Mouse (Mus musculus): Measurements from ENCODE around the gene Cdc34. TPM values are rescaled to one million over a fixed set of nuclear protein-coding genes. Genes with fewer than 3 reads are reported as not detected.

Cdc34 gene
- polyA plus RNA-seq, 1 experiment, result 451 TPM

GRCm38 (mm10) chr10:79683726-79684640 lies 2.0 kb downstream of the Cdc34 start:
- peaks cover 2% of the 10 kb centered on the region for H3K9me3 ChIP-seq
- peaks cover 70% of the 10 kb centered on the region for H3K4me1 ChIP-seq
- peaks cover 59% of the 10 kb centered on the region for H3K36me3 ChIP-seq (replicated peaks; ENCODE audit: low read length)
- TF ChIP-seq GATA1 (IDR thresholded peaks at IDR 0.05; ENCODE audit: borderline replicate concordance, low read length) (no peak), FLI1 (IDR thresholded peaks at IDR 0.05; ENCODE audit: low read length) (no peak)
- peak overlapping the region; percentile 99 for H3K4me3 ChIP-seq (replicated peaks)
- H3K27me3 ChIP-seq (replicated peaks), result no peaks in the 10 kb centered on the region

- peaks cover 76% of the 10 kb centered on the region for H3K4me1 ChIP-seq
- no peaks in the 10 kb centered on the region for H3K9me3 ChIP-seq
- TF ChIP-seq FLI1 (IDR thresholded peaks at IDR 0.05; ENCODE audit: low read length), result no peak
- H3K4me3 ChIP-seq (replicated peaks), result peak overlapping the region; percentile 99
- peaks cover 68% of the 10 kb centered on the region for H3K36me3 ChIP-seq (replicated peaks; ENCODE audit: low read length)
- H3K27me3 ChIP-seq (replicated peaks), result no peaks in the 10 kb centered on the region
Measured at GRCm38 (mm10) chr10:79684770-79685600, 3.0 kb downstream of the Cdc34 start.

GRCm38 (mm10) chr10:79686219-79686618 lies 4.2 kb downstream of the Cdc34 start:
- peaks cover 68% of the 10 kb centered on the region for H3K4me1 ChIP-seq

GRCm38 (mm10) chr10:79686691-79687090 lies 4.7 kb downstream of the Cdc34 start:
- H3K36me3 ChIP-seq (replicated peaks; ENCODE audit: low read length), result peaks cover 73% of the 10 kb centered on the region
- TF ChIP-seq FLI1 (IDR thresholded peaks at IDR 0.05; ENCODE audit: low read length), result no peak
- no peak for TF ChIP-seq GATA1 (IDR thresholded peaks at IDR 0.05; ENCODE audit: borderline replicate concordance, low read length)

More at GRCm38 (mm10) chr10:79686219-79686618, 4.2 kb downstream of the Cdc34 start:
- no peaks in the 10 kb centered on the region for H3K27me3 ChIP-seq (replicated peaks)
- H3K9me3 ChIP-seq, result no peaks in the 10 kb centered on the region
- peaks cover 72% of the 10 kb centered on the region for H3K36me3 ChIP-seq (replicated peaks; ENCODE audit: low read length)
- no peak overlapping the region for H3K4me3 ChIP-seq (replicated peaks)
- TF ChIP-seq GATA1 (IDR thresholded peaks at IDR 0.05; ENCODE audit: borderline replicate concordance, low read length) (no peak), FLI1 (IDR thresholded peaks at IDR 0.05; ENCODE audit: low read length) (no peak)

GRCm38 (mm10) chr10:79687513-79687912 lies 5.5 kb downstream of the Cdc34 start:
- Histone ChIP-seq H3K27me3 (replicated peaks) (no peaks in the 10 kb centered on the region), H3K4me3 (replicated peaks) (no peak overlapping the region), H3K9me3 (peaks cover 7% of the 10 kb centered on the region), H3K36me3 (replicated peaks; ENCODE audit: low read length) (peaks cover 77% of the 10 kb centered on the region), H3K4me1 (peaks cover 65% of the 10 kb centered on the region)
- no peak for TF ChIP-seq FLI1 (IDR thresholded peaks at IDR 0.05; ENCODE audit: low read length)

More at GRCm38 (mm10) chr10:79686691-79687090, 4.7 kb downstream of the Cdc34 start:
- Histone ChIP-seq H3K9me3 (no peaks in the 10 kb centered on the region), H3K4me3 (replicated peaks) (no peak overlapping the region), H3K27me3 (replicated peaks) (no peaks in the 10 kb centered on the region), H3K4me1 (peaks cover 65% of the 10 kb centered on the region)

GRCm38 (mm10) chr10:79688720-79689119 lies 6.7 kb downstream of the Cdc34 start, which contains the start of gene Gzmm:
Gene Gzmm (plus strand): TSS chr10:79689020.
- Histone ChIP-seq H3K4me1 (peaks cover 57% of the 10 kb centered on the region), H3K9me3 (peaks cover 10% of the 10 kb centered on the region), H3K4me3 (replicated peaks) (peak within 1 kb of the TSS; percentile 0), H3K27me3 (replicated peaks) (no peaks in the 10 kb centered on the region), H3K36me3 (replicated peaks; ENCODE audit: low read length) (peaks cover 70% of the 10 kb centered on the region)
- TF ChIP-seq GATA1 (IDR thresholded peaks at IDR 0.05; ENCODE audit: borderline replicate concordance, low read length), result no peak
- no peak for TF ChIP-seq FLI1 (IDR thresholded peaks at IDR 0.05; ENCODE audit: low read length)

GRCm38 (mm10) chr10:79689178-79689577 lies 7.2 kb downstream of the Cdc34 start:
- H3K36me3 ChIP-seq (replicated peaks; ENCODE audit: low read length), result peaks cover 66% of the 10 kb centered on the region
- TF ChIP-seq GATA1 (IDR thresholded peaks at IDR 0.05; ENCODE audit: borderline replicate concordance, low read length) (no peak), FLI1 (IDR thresholded peaks at IDR 0.05; ENCODE audit: low read length) (no peak)
- peaks cover 52% of the 10 kb centered on the region for H3K4me1 ChIP-seq
- no peaks in the 10 kb centered on the region for H3K27me3 ChIP-seq (replicated peaks)
- peaks cover 10% of the 10 kb centered on the region for H3K9me3 ChIP-seq
- H3K4me3 ChIP-seq (replicated peaks), result no peak overlapping the region

- Histone ChIP-seq H3K9me3 (peaks cover 10% of the 10 kb centered on the region), H3K36me3 (replicated peaks; ENCODE audit: low read length) (peaks cover 37% of the 10 kb centered on the region), H3K27me3 (replicated peaks) (peaks cover 6% of the 10 kb centered on the region), H3K4me1 (peaks cover 45% of the 10 kb centered on the region), H3K4me3 (replicated peaks) (no peak overlapping the region)
- no peak for TF ChIP-seq FLI1 (IDR thresholded peaks at IDR 0.05; ENCODE audit: low read length)
- no peak for TF ChIP-seq GATA1 (IDR thresholded peaks at IDR 0.05; ENCODE audit: borderline replicate concordance, low read length)
Measured at GRCm38 (mm10) chr10:79691986-79692548, 10.1 kb downstream of the Cdc34 start.

- Histone ChIP-seq H3K27me3 (replicated peaks) (peaks cover 11% of the 10 kb centered on the region), H3K4me3 (replicated peaks) (no peak overlapping the region), H3K36me3 (replicated peaks; ENCODE audit: low read length) (peaks cover 20% of the 10 kb centered on the region), H3K4me1 (peaks cover 36% of the 10 kb centered on the region), H3K9me3 (peaks cover 10% of the 10 kb centered on the region)
- TF ChIP-seq FLI1 (IDR thresholded peaks at IDR 0.05; ENCODE audit: low read length) (no peak), GATA1 (IDR thresholded peaks at IDR 0.05; ENCODE audit: borderline replicate concordance, low read length) (no peak)
Measured at GRCm38 (mm10) chr10:79693580-79694378, 11.8 kb downstream of the Cdc34 start.
